Mouse (Mus musculus): ENCODE measurements around the gene Ruvbl1.
A peak's percentile ranks its signal among the peaks of the same experiment; 100 is the strongest.

The Ruvbl1 gene

GRCm38 (mm10) chr6:88465181-88465920 is at the start of gene Ruvbl1:
Ruvbl1 (plus strand) TSS chr6:88465409.
- peak; percentile 88 to 90 for DNase-seq (ENCODE audit: low spot score in 2 of 2)

- no peak for DNase-seq (ENCODE audit: low spot score in 2 of 2)
Measured at GRCm38 (mm10) chr6:88416130-88416758, 49.0 kb upstream of the Ruvbl1 start.

DNA sequence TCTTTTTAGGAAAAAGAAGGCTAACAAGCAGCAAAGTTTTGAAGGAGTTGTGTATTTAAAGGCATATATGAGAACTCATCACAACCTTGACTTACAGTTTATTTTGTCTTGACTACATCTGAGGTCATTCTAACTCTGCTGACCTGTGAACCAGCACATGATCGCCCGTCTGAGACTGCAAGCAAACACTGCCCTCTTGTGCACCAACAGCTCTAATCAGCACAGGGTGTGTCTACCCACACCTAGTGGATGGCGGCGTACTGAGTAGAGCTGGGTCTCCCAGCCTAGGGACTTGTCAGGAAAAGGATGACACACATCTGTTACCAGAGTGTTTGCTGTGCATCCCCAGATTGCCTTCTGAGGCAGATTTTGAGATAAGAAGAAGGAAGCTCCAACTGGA is 34.0 kb upstream of the Ruvbl1 start:
- DNase-seq (ENCODE audit: low spot score in 2 of 2), result no peak

DNA sequence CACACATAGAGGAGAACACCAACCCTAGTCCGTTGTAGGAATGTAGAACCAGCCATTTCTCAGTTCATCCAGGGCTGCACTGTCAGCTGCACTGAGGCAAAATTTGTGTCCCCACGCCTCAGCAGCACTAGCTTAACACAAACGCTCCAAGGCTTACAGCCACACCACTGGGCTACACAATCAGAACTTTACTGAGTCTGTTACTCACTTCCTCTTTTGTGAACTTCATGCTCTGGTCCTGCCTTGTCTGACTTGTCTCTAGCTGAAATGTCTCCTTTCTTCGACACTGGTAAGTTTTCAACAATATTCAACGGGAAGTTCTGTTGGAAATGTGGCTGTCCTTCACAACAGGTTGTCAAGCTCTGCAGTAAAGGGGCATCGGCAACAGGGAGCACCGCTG is 29.6 kb upstream of the Ruvbl1 start:
- DNase-seq (ENCODE audit: low spot score in 2 of 2), result no peak

GRCm38 (mm10) chr6:88439056-88439455 is 26.2 kb upstream of the Ruvbl1 start:
- DNase-seq (ENCODE audit: low spot score in 2 of 2), result no peak

DNA sequence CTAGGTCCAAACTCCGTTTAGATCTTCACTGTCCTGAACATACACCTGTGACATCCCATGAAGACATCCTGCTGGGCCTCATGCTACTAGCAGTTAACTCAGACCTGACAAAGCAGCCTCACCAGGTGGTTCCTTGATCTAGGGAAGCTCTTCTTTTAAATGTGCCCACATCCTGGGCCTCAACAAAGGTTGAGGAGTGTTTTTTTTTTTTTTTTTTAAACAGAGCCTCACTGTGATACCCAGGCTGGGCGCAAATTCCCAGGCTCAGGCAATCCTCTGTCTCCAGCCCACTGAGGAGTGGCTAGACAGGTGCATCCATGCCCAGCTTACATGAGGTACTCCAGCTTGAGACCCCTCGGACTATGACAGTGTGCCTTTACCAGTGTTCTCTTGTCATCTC is 22.7 kb upstream of the Ruvbl1 start:
- DNase-seq (ENCODE audit: low spot score in 2 of 2), result no peak

- DNase-seq (ENCODE audit: low spot score in 2 of 2), result no peak
Measured at GRCm38 (mm10) chr6:88443446-88443845, 21.8 kb upstream of the Ruvbl1 start.

GRCm38 (mm10) chr6:88444076-88444750 is 21.0 kb upstream of the Ruvbl1 start:
- no peak for DNase-seq (ENCODE audit: low spot score in 2 of 2)

- no peak for DNase-seq (ENCODE audit: low spot score in 2 of 2)
Measured at GRCm38 (mm10) chr6:88445661-88446060, 19.5 kb upstream of the Ruvbl1 start.

- DNase-seq (ENCODE audit: low spot score in 2 of 2), result peak; percentile 78 to 86
Measured at GRCm38 (mm10) chr6:88446063-88447002, 18.9 kb upstream of the Ruvbl1 start, which contains the start of gene Eefsec. Eefsec (minus strand) TSS chr6:88446539.

DNA sequence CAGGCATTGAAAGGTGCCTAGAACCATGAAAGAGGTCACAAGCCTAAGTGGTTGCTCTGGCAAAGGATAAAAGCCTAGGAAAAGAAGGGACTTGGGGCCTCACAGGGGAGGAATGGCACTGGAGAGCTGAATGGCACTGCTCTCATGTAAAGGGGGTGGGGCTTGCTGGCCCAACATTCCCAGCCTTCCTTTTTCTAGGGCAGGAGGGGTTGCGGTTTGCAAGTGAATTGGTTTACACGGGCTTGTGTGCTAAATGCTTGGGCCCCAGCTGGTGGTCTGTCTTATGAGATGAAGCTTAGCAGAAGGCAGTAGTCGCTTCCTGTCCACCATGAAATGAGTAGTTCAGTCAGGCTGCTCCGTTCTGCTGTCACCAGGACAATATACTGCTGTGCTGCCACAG is 17.8 kb upstream of the Ruvbl1 start:
- DNase-seq (ENCODE audit: low spot score in 2 of 2), result no peak

GRCm38 (mm10) chr6:88454545-88454944 is 10.7 kb upstream of the Ruvbl1 start:
- no peak for DNase-seq (ENCODE audit: low spot score in 2 of 2)

GRCm38 (mm10) chr6:88469878-88470277 is 4.7 kb downstream of the Ruvbl1 start:
- no peak for DNase-seq (ENCODE audit: low spot score in 2 of 2)

DNA sequence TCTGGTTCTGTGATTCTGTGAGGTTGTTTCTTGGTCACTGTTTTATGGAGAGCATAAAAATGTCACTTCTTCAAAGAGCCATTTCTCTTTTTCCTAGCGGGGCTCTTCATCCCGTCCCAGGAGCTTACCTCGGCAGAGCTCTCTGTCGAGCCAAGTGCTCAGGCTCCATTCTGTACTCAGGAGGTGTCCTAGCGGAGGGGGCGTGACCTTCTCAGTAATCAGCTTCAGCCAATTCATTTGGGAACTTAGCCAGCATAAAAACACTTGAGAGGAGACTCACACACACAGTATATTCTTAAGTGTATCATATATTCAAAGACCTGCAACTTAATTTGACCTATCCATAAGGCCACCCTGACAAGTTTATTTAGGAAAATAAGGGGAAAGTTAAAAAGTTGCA is 15.2 kb downstream of the Ruvbl1 start:
- DNase-seq (ENCODE audit: low spot score in 2 of 2), result no peak

GRCm38 (mm10) chr6:88483111-88483510 is 17.9 kb downstream of the Ruvbl1 start:
- no peak for DNase-seq (ENCODE audit: low spot score in 2 of 2)

DNA sequence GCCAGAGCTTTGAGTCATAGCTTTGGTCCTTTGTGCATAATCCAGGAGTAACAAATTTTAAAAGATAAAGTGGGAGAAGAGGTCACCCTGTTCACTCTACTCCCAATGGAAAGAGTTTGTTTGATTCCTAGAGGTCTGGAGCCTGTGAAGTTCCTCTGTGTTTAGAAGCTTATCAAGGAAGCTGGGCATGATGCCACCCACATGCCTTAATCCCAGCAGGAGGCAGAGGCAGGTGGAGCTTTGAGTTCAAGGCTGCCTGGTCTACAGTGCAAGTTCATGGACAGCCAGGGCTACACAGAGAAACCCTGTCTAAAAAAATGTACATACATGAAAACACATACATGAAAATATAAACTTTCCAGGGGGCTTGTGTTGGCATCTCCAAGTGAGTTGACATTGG is 18.7 kb downstream of the Ruvbl1 start:
- no peak for DNase-seq (ENCODE audit: low spot score in 2 of 2)

- no peak for DNase-seq (ENCODE audit: low spot score in 2 of 2)
Measured at GRCm38 (mm10) chr6:88485378-88485777, 20.2 kb downstream of the Ruvbl1 start.

DNA sequence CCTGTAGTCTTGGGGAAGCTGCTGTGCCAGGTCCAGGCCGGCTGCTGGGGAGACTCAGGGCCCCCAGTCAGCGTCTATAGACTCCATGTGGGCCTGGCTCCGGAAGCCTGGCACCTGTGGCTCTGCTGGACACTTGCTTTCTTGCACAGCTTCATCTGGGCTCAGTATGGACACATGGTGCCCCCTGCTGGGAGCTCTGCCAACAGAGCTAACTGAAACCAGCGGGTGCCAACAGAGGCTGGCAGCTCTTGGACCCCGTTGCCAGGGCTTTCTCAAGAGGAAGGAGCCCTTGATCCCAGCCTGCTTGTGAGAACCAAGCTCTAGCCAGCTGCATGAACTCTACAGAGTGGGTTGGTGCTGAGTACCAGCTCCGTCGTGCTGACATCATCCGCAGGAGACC is 21.7 kb downstream of the Ruvbl1 start:
- no peak for DNase-seq (ENCODE audit: low spot score in 2 of 2)

DNA sequence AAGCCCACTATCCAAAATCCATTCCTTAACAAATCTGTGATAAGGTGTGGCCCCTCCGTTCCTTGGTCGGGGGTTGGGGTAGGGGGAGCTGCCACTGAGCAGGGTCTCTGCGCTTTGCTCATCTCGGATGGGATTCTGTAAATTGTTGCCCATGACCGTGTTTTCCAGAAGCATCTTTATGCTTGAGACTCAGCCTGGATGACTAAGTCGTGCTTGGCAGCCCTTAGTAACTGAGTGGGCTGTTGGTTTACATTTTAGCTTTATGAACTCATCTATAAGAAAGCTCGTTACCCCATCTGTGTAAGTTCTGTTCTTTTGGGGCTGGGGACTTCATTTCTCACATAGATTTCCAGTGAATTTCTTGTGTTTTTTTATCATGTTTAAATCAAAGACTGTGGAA is 23.8 kb downstream of the Ruvbl1 start:
- no peak for DNase-seq (ENCODE audit: low spot score in 2 of 2)

- no peak for DNase-seq (ENCODE audit: low spot score in 2 of 2)
Measured at GRCm38 (mm10) chr6:88489834-88490233, 24.6 kb downstream of the Ruvbl1 start.

GRCm38 (mm10) chr6:88490629-88491354 is 25.6 kb downstream of the Ruvbl1 start:
- no peak for DNase-seq (ENCODE audit: low spot score in 2 of 2)
